Mouse (Mus musculus) erythroid progenitor cell, adult 5-6 weeks (primary cell): Measurements from ENCODE around the gene Acox3. TPM values are rescaled to one million over a fixed set of nuclear protein-coding genes. Genes with fewer than 3 reads are reported as not detected.

Experiments used
- ATAC-seq: replicated peaks from 2 replicates; pipeline ENCODE4 v1.8.0; 2016; ENCODE audit warnings: moderate number of reproducible peaks, mild to moderate bottlenecking, moderate TSS enrichment, inconsistent platforms; ENCODE audit not compliant: poor library complexity, low FRiP score, severe bottlenecking
- total RNA-seq, 2 experiments: library from RNA; stranded (forward) in 1 of 2; stranded (reverse) in 1 of 2; fragments of 150-400 nt in 1 of 2; fragments of 186-747, 209-891 nt in 1 of 2; gene quantifications; 2 replicates each; pipeline versions ENCODE4 v1.2.3 to v1.2.4; 2015 to 2017; ENCODE audit warnings: low replicate concordance in 2 of 2

The Acox3 gene
- total RNA-seq, 2 experiments from 2014 or later = 5.6 to 6.7 TPM

- no peak for ATAC-seq
These were observed 60.7 kb downstream of the Acox3 start for GRCm38 (mm10) chr5:35643401-35644048.

- ATAC-seq = no peak
These were observed 61.2 kb downstream of the Acox3 start for GRCm38 (mm10) chr5:35644082-35644481.

GRCm38 (mm10) chr5:35645938-35646493, 63.2 kb downstream of the Acox3 start:
- no peak for ATAC-seq

GRCm38 (mm10) chr5:35646927-35647326, 64.1 kb downstream of the Acox3 start:
- no peak for ATAC-seq

GRCm38 (mm10) chr5:35647562-35647961, 64.7 kb downstream of the Acox3 start:
- ATAC-seq = no peak

- ATAC-seq = no peak
These were observed 65.4 kb downstream of the Acox3 start for GRCm38 (mm10) chr5:35648230-35648629.

- no peak for ATAC-seq
These were observed 69.5 kb downstream of the Acox3 start for GRCm38 (mm10) chr5:35652319-35652718.

GRCm38 (mm10) chr5:35652872-35653271, 70.0 kb downstream of the Acox3 start:
- no peak for ATAC-seq

- ATAC-seq = no peak
These were observed 71.0 kb downstream of the Acox3 start for GRCm38 (mm10) chr5:35653743-35654395.

- no peak for ATAC-seq
These were observed 73.1 kb downstream of the Acox3 start for GRCm38 (mm10) chr5:35655753-35656485.

- no peak for ATAC-seq
These were observed 76.7 kb downstream of the Acox3 start for GRCm38 (mm10) chr5:35659503-35659902.

GRCm38 (mm10) chr5:35661210-35661609, 78.4 kb downstream of the Acox3 start:
- no peak for ATAC-seq

- ATAC-seq = no peak
These were observed 79.2 kb downstream of the Acox3 start for GRCm38 (mm10) chr5:35662021-35662545.

Other genes with a start within 250 kb of the Acox3 start
- not detected in 2 replicates for gene Hmx1, start 193.9 kb upstream of the Acox3 start, total RNA-seq (2015; ENCODE audit: low replicate concordance)
- not detected in 2 replicates for gene Hmx1, start 193.9 kb upstream of the Acox3 start, total RNA-seq (2017; ENCODE audit: low replicate concordance)
- not detected in 2 replicates for gene Cpz, start 57.3 kb upstream of the Acox3 start, total RNA-seq (2015; ENCODE audit: low replicate concordance)
- not detected in 2 replicates for gene Cpz, start 57.3 kb upstream of the Acox3 start, total RNA-seq (2017; ENCODE audit: low replicate concordance)
- 5.0 and 6.5 TPM in 2 replicates for gene Trmt44, start 8.0 kb upstream of the Acox3 start, total RNA-seq (2015; ENCODE audit: low replicate concordance)
- 1.4 and 4.1 TPM in 2 replicates for gene Trmt44, start 8.0 kb upstream of the Acox3 start, total RNA-seq (2017; ENCODE audit: low replicate concordance)
- gene Htra3, start 96.7 kb downstream of the Acox3 start, total RNA-seq (2015; ENCODE audit: low replicate concordance) = not detected in 2 replicates
- not detected in 2 replicates for gene Htra3, start 96.7 kb downstream of the Acox3 start, total RNA-seq (2017; ENCODE audit: low replicate concordance)
- gene Sh3tc1, start 156.9 kb downstream of the Acox3 start, total RNA-seq (2015; ENCODE audit: low replicate concordance) = 0.36 TPM in 1 of 2 replicates, not detected in the other
- gene Sh3tc1, start 156.9 kb downstream of the Acox3 start, total RNA-seq (2017; ENCODE audit: low replicate concordance) = 0.90 and 1.6 TPM in 2 replicates
- not detected in 2 replicates for gene Ablim2, start 174.8 kb downstream of the Acox3 start, total RNA-seq (2015; ENCODE audit: low replicate concordance)
- not detected in 2 replicates for gene Ablim2, start 174.8 kb downstream of the Acox3 start, total RNA-seq (2017; ENCODE audit: low replicate concordance)